Mouse (Mus musculus) layer of hippocampus, adult 9-11 months (tissue): ENCODE measurements around the gene Amigo2.

ENCODE experiments used
- DNase-seq: peaks from one replicate; pipeline ENCODE4 v3.0.0; 2022

Amigo2 gene

GRCm38 (mm10) chr15:97266236-97266845 lies 19.3 kb upstream of the Amigo2 start:
- no peak for DNase-seq

- no peak for DNase-seq
Observed at GRCm38 (mm10) chr15:97262251-97262650, 15.2 kb upstream of the Amigo2 start.

DNA sequence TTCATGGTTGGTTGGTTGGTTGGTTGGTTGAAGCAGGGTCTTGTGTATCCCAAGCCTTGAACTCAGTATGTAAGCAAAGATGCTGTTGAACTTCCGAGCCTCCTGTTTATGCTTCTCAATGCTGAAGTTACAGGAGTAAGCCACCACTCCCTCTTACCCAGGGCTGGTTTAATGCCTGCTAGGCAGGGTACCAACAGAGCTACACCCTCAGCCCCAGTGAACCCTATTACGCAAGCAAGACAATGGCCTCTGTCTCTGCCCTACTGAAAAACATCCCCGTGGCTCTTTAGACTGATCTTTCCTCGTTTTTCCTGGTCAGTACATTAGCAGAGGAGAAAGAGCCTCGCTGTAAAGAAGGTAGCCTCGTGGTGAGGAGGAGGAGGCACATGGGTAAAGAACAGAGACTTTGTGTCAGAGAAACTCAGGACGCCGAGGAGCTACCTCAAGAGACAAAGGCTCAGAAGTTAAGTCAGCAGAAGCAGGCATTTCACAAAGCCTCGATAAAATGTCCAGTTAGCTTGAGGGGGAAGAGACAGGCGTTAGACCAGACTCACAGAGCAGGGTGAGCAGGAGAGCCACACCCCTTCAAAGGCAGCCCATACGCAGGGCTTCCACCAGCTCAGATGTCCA lies 13.0 kb upstream of the Amigo2 start:
- no peak for DNase-seq

DNA sequence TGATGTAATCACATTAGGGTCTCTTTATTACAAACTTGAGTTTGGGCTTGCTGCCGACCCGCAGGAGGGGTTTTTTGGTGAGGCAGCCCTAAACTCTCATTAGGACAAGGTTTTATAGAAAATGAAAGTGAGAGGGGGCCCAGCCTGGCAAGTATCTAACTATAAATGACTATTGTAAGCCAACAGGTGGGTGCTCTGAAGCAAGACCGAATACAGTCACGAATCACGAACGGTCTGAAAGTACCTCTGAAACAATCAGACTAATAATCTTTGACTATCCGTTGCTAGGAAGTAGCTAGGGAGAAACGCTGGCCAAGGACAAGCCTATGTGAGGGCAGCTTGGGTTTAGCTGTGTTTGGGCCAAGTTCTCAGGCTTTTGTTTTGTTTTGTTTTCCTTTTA lies 12.2 kb upstream of the Amigo2 start:
- DNase-seq = no peak

DNA sequence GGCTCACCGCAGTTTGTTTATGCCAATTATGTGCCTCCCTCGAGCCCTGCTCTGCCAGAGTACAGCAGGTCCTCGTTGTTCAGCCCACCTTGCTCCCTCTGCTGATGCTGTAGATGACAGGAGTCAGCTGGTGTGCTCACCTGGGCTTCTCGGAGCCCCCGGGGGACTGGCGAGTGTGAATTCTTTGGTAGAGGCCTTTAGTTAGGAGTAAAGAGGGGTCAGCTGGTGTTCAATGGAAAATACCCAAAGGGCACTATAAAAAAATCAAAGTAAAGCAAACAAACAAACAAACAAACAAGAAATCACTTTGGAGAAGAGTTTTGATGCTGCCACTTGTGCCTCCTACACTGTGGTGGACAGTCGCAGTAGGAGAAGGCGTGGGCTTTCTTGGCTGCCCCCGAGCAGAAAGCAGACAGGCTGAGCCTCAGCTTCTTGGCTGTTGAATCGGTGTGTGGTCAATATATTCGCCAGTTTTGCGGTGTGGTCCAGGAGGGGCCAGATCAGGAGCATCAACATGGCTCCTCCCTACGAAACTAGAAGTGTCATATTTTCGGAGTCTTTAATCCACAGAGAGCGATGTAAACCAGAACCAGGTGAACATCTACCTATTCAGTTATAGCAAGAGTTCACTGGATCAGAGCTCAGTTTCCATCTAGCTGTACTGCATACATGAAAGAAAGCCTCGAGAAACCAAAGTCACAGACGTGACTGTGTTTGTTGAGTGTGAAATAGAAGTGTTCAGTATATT lies 11.6 kb upstream of the Amigo2 start:
- DNase-seq = no peak

DNA sequence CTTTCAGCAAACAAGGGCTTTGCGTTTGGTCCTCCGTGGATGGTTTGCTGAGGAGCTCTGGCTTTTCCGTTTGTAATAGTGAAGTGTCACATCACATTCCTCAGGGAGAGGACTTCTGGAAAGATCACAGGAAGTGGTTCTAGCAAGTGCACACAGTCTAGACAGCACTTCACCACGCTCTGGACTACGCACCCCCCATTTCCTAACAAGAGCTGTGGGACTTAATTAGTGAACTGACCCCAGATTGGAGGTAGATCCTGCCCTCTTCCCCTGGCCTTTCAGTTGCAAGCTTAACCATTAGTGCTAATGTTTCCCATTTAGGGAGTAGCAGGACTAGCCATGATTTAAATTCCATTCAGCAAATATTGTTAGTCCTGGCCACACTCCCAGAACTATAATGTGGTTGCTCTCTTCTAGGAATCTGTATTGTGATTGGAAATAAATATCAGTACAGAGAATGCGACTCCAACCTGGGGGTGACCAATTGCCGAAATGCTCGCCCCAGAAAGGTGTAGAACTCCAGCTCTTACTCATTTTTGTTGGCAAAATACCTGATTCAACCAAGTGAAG lies 10.2 kb upstream of the Amigo2 start:
- no peak for DNase-seq

DNA sequence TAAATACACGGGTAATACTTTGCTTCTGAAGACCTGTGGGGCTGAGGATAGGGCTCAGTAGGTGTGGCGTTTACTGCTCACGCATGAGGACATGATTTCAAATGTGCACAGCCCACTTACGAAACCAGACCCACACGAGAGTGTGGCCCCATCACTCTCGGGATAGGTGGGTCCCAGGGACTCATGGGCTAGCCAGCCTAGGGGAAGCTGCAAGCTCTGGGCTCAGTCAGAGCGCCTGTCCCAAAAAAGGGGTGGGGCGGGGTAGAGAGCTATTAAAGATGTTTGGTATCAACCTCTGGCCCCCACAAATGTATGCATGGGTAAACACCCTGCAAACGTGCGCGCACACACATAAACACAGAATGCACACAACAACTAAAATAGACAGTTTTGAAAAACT lies 9.3 kb upstream of the Amigo2 start:
- DNase-seq = no peak

DNA sequence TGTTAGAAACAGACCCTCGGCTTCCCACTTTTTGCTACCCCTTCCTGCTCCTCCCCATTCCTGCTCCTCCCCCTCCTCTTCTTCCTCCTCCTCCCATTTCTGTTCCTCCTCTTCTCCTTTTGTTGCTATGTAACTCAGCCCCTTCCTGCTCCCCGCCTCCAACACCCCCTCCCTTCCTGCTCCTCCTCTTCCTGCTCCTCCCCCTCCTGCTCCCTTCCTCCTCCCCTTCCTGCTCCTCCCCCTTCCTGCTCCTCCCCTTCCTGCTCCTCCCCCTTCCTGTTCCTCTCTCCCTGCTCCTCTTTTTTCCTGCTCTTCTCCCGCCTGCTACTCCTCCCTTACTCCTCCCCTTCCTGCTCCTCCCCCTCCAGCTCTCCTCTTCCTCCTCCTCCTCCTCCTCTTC lies 8.7 kb upstream of the Amigo2 start:
- no peak for DNase-seq

DNA sequence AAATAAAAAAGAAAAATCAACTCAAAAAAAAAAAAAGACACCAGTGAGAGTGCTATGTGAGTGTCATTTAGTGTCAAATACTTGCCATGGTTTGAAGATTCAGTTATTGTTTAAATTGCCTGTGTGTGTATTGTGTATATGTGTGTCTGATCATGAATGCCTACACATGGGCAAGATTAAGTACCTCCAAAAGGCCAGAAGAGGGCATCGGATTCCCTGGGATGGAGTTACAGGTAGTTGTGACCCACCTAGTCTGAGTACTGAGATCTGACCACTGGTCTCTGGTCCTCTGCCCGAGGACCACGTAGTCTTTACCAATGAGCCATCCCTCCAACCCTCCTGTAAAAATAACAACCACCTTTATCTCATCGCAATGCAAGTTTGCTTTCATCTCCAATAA lies 7.3 kb upstream of the Amigo2 start:
- no peak for DNase-seq

- DNase-seq = no peak
Observed at GRCm38 (mm10) chr15:97252493-97253034, 5.5 kb upstream of the Amigo2 start.

- no peak for DNase-seq
Observed at GRCm38 (mm10) chr15:97249322-97249721, 2.2 kb upstream of the Amigo2 start.

DNA sequence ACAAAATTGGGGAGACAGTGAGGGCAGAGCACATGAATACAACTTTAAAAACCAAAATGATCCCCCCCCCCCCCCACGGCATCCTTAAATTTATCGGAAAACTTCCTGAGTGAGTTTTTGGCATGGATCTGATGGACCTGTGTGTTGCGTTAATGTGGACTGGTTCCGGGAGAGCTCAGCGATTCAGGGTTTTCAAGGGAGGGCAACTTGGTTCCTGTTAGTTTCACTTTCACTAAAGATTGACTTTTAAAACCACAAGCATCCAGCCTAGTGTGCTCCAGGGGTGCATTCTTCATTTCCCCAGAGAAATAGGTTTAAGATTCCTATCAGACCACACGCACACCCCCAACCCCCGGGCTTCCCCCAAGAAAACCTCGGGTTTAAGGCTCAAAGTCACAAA lies 1.2 kb upstream of the Amigo2 start:
- DNase-seq = no peak

- no peak for DNase-seq
Observed at GRCm38 (mm10) chr15:97247791-97248161, 689 bp upstream of the Amigo2 start.

- DNase-seq = no peak
Observed at GRCm38 (mm10) chr15:97246256-97246655, 831 bp downstream of the Amigo2 start.

- DNase-seq = no peak
Observed at GRCm38 (mm10) chr15:97245392-97245791, 1.7 kb downstream of the Amigo2 start.

- DNase-seq = no peak
Observed at GRCm38 (mm10) chr15:97236943-97237342, 10.1 kb downstream of the Amigo2 start.

GRCm38 (mm10) chr15:97235183-97235582 lies 11.9 kb downstream of the Amigo2 start:
- DNase-seq = no peak

DNA sequence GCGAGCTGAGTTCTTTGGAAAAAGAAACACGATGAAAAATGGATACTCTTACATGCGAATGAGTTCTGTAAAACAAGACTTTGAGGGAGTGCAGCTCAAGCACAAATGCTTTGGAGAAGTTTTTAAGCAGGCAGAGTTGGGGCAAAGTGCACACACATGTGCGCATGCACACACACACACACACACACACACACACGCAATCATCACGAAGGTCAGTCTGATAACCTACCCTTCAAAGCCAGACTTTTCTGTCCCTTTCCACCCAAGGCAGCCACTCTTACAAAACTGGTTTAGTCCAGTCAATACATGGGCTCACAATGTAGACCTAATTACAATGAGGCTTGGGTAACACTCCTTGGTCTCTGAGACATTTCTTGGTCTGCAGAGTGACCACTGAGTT lies 13.0 kb downstream of the Amigo2 start:
- no peak for DNase-seq

GRCm38 (mm10) chr15:97229494-97230077 lies 17.5 kb downstream of the Amigo2 start:
- DNase-seq = no peak

DNA sequence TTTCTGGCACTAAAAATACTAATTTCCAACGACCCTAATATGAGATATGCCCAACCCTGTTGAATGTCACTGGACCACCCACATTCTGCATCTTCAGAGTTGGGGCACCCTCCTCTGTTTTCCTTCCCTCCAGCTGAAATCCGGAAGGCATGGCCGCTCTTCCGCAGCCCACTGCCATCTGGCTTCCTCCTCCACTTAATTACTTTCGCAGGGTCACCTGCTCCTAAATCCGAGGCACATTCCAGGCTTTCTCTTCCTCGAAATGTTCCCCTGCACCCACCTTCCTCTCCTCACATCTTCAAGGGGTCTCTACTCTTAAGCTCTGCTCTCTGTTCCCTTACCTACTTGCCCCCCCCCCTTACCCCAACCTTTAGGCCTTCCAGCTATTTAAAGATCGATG lies 23.1 kb downstream of the Amigo2 start:
- DNase-seq = no peak

GRCm38 (mm10) chr15:97223431-97223830 lies 23.7 kb downstream of the Amigo2 start:
- DNase-seq = no peak

DNA sequence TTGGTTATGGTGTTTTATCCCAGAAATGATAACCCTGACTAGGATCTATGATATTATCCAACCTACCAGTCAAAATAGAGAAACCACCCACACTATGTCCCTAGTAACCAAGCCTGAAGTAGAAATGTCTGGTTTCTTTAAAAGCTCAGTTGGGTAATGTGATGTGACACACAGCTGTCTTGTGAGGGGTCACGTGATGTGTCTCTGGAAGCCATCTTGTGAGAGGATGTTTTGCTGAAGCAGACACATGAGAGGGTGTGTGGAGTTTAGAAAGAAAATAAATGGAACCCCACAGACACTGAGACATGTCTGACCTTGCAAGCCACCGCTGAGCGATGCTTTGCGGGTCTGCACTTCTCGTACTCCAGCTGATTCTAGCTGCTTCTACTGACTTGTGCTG lies 30.2 kb downstream of the Amigo2 start:
- DNase-seq = no peak
